ENCODE assay signal across 8 mouse cellular contexts in genomic region chr4:57301410-57302313, GRCm38 (mm10). TPM values are rescaled to one million over a fixed set of nuclear protein-coding genes. Genes with fewer than 3 reads are reported as not detected.
A peak's percentile ranks its signal among the peaks of the same experiment; 100 is the strongest.
DNase-seq lines count a peak whose midpoint lies in the region; ATAC-seq and TF ChIP-seq lines count a peak whose summit lies in the region.

Gene Ptpn3, minus strand, starts transcription at chr4:57301837.

- under 1% methylated on average over 42 of the region's 42 CpGs for WGBS in forebrain, embryonic 11.5 days
- WGBS in heart, embryonic 14.5 days = under 1% methylated on average over 42 of the region's 42 CpGs
- under 1% methylated on average over 41 of the region's 42 CpGs for WGBS in kidney, postnatal 0 days
- under 1% methylated on average over 42 of the region's 42 CpGs for WGBS in midbrain, postnatal 0 days
- WGBS in stomach, embryonic 15.5 days = under 1% methylated on average over 42 of the region's 42 CpGs

- peak within 1 kb of the TSS; percentile 77 for H3K4me2 ChIP-seq in CH12.LX (ENCODE audit: insufficient read depth, low read depth, poor library complexity, severe bottlenecking)
- peak within 1 kb of the TSS; percentile 97 for H3K4me2 ChIP-seq in forebrain, embryonic 11.5 days (ENCODE audit: low read depth, low read length, severe bottlenecking)
- peak within 1 kb of the TSS; percentile 97 for H3K4me2 ChIP-seq in heart, embryonic 14.5 days (ENCODE audit: low read length)
- peak within 1 kb of the TSS; percentile 97 for H3K4me2 ChIP-seq in kidney, postnatal 0 days (ENCODE audit: low read length)
- peak within 1 kb of the TSS; percentile 93 for H3K4me2 ChIP-seq in midbrain, postnatal 0 days (ENCODE audit: low read depth, low read length, poor library complexity, severe bottlenecking)
- peak within 1 kb of the TSS; percentile 97 for H3K4me2 ChIP-seq in stomach, embryonic 15.5 days

- no peaks in the 10 kb centered on the region for H3K27me3 ChIP-seq in CH12.LX (replicated peaks)
- peaks cover 31% of the 10 kb centered on the region for H3K27me3 ChIP-seq in forebrain, embryonic 11.5 days (ENCODE audit: control insufficient read depth, insufficient read depth, low read length)
- H3K27me3 ChIP-seq in heart, embryonic 14.5 days (ENCODE audit: control insufficient read depth, insufficient read depth, low read length) = peaks cover 11% of the 10 kb centered on the region
- no peaks in the 10 kb centered on the region for H3K27me3 ChIP-seq in kidney, postnatal 0 days (ENCODE audit: insufficient read depth, low read length)
- 0 out of 2 replicates have a peak, but pooled peaks cover 3% of the 10 kb centered on the region for H3K27me3 ChIP-seq in midbrain, postnatal 0 days (ENCODE audit: insufficient read depth, low read length)
- no peaks in the 10 kb centered on the region for H3K27me3 ChIP-seq in stomach, embryonic 15.5 days (replicated peaks)

- dilution Hi-C loops in CH12.LX (cut with MboI; ENCODE audit: extremely low pct_ligation_motif_present, extremely low pct_unique_long_range_greater_than_20kb, low sequenced_read_pairs) = no loop called here

- no peaks in the 10 kb centered on the region for H3K79me2 ChIP-seq in CH12.LX (replicated peaks; ENCODE audit: control insufficient read depth, extremely low read depth, insufficient read depth, poor library complexity, severe bottlenecking)

- no peak for TF ChIP-seq POLR2A in CH12.LX (IDR thresholded peaks at IDR 0.05; ENCODE audit: low read depth, low read length)

- TF ChIP-seq CTCF in CH12.LX (conservative IDR thresholded peaks at IDR 0.05 in 1 of 2, IDR thresholded peaks at IDR 0.05 in 1 of 2; ENCODE audit: low read depth in 2 of 2, low read length in 2 of 2) = no peak
- TF ChIP-seq CTCF in kidney, postnatal 0 days (IDR thresholded peaks at IDR 0.05; ENCODE audit: low read depth) = no peak
- TF ChIP-seq CTCF in midbrain, postnatal 0 days (IDR thresholded peaks at IDR 0.05) = no peak

- in situ Hi-C loops in CH12.LX (cut with MboI; ENCODE audit: low pct_ligation_motif_present, low pct_unique_long_range_greater_than_20kb, low sequenced_read_pairs) = no loop called here

- peak within 1 kb of the TSS; percentile 1; the same call in 1 of the 2 replicates for H3K9ac ChIP-seq in CH12.LX (ENCODE audit: insufficient read depth, low read depth)
- H3K9ac ChIP-seq in forebrain, embryonic 11.5 days (ENCODE audit: low read length) = peak within 1 kb of the TSS; percentile 48
- H3K9ac ChIP-seq in heart, embryonic 14.5 days (ENCODE audit: low read length) = peak within 1 kb of the TSS; percentile 86
- peak within 1 kb of the TSS; percentile 92 for H3K9ac ChIP-seq in kidney, postnatal 0 days (ENCODE audit: low read depth, low read length)
- peak within 1 kb of the TSS; percentile 52 for H3K9ac ChIP-seq in midbrain, postnatal 0 days (replicated peaks; ENCODE audit: low read length, poor library complexity, severe bottlenecking)
- H3K9ac ChIP-seq in stomach, embryonic 15.5 days = peak within 1 kb of the TSS; percentile 21; the same call in 1 of the 2 replicates

- H3K36me3 ChIP-seq in CH12.LX (replicated peaks in 1 of 2; ENCODE audit: control insufficient read depth in 1 of 2, insufficient read depth in 1 of 2, low read length in 1 of 2) = no peaks in the 10 kb centered on the region
- H3K36me3 ChIP-seq in forebrain, embryonic 11.5 days (ENCODE audit: control insufficient read depth, insufficient read depth, low read length) = no peaks in the 10 kb centered on the region
- no peaks in the 10 kb centered on the region for H3K36me3 ChIP-seq in heart, embryonic 14.5 days (ENCODE audit: control insufficient read depth, insufficient read depth, low read length)
- H3K36me3 ChIP-seq in kidney, postnatal 0 days (ENCODE audit: insufficient read depth, low read length) = no peaks in the 10 kb centered on the region
- H3K36me3 ChIP-seq in midbrain, postnatal 0 days (ENCODE audit: insufficient read depth, low read length) = no peaks in the 10 kb centered on the region
- no peaks in the 10 kb centered on the region for H3K36me3 ChIP-seq in stomach, embryonic 15.5 days

- peak within 1 kb of the TSS; percentile 32 to 54 (median 40) for H3K4me3 ChIP-seq in CH12.LX (replicated peaks in 1 of 3; ENCODE audit: low read depth in 2 of 3, low read length in 2 of 3, poor library complexity in 1 of 3)
- H3K4me3 ChIP-seq in forebrain, embryonic 11.5 days (ENCODE audit: low read depth, low read length) = peak within 1 kb of the TSS; percentile 70
- H3K4me3 ChIP-seq in heart, embryonic 14.5 days (ENCODE audit: control insufficient read depth in 1 of 2, insufficient read depth in 1 of 2, low read depth in 1 of 2, low read length in 2 of 2) = peak within 1 kb of the TSS; percentile 79 to 91
- peak within 1 kb of the TSS; percentile 90 for H3K4me3 ChIP-seq in kidney, postnatal 0 days (replicated peaks; ENCODE audit: low read depth, low read length)
- H3K4me3 ChIP-seq in midbrain, postnatal 0 days (ENCODE audit: low read depth, low read length) = peak within 1 kb of the TSS; percentile 78
- peak within 1 kb of the TSS; percentile 89 for H3K4me3 ChIP-seq in stomach, embryonic 15.5 days (replicated peaks)

- TF ChIP-seq EP300 in CH12.LX (IDR thresholded peaks at IDR 0.05; ENCODE audit: low read length) = no peak

- H3K4me1 ChIP-seq in CH12.LX (ENCODE audit: control insufficient read depth in 1 of 2, insufficient read depth in 2 of 2) = peaks cover 0 to 32% of the 10 kb centered on the region in 2 experiments; a peak in 2 of 4 replicates
- peaks cover 13% of the 10 kb centered on the region; the same call in 1 of the 2 replicates for H3K4me1 ChIP-seq in forebrain, embryonic 11.5 days (replicated peaks; ENCODE audit: control insufficient read depth, insufficient read depth, low read length)
- H3K4me1 ChIP-seq in heart, embryonic 14.5 days (ENCODE audit: control insufficient read depth in 2 of 2, insufficient read depth in 2 of 2, low read length in 2 of 2) = peaks cover 8 to 22% of the 10 kb centered on the region in 2 experiments
- H3K4me1 ChIP-seq in kidney, postnatal 0 days (replicated peaks; ENCODE audit: insufficient read depth, low read length) = peaks cover 8% of the 10 kb centered on the region
- peaks cover 3% of the 10 kb centered on the region; the same call in 1 of the 2 replicates for H3K4me1 ChIP-seq in midbrain, postnatal 0 days (ENCODE audit: insufficient read depth, low read length)
- H3K4me1 ChIP-seq in stomach, embryonic 15.5 days = peaks cover 15% of the 10 kb centered on the region

- H3K9me3 ChIP-seq in CH12.LX (replicated peaks; ENCODE audit: low read length) = peaks cover 8% of the 10 kb centered on the region
- H3K9me3 ChIP-seq in forebrain, embryonic 11.5 days (ENCODE audit: control insufficient read depth, low read length) = no peaks in the 10 kb centered on the region
- H3K9me3 ChIP-seq in heart, embryonic 14.5 days (ENCODE audit: control insufficient read depth, low read length) = no peaks in the 10 kb centered on the region
- H3K9me3 ChIP-seq in kidney, postnatal 0 days (replicated peaks; ENCODE audit: low read length) = no peaks in the 10 kb centered on the region
- H3K9me3 ChIP-seq in midbrain, postnatal 0 days (ENCODE audit: low read length) = no peaks in the 10 kb centered on the region
- no peaks in the 10 kb centered on the region for H3K9me3 ChIP-seq in stomach, embryonic 15.5 days

- H3K27ac ChIP-seq in CH12.LX (ENCODE audit: insufficient read depth, low read depth) = no peak within 1 kb of the TSS
- no peak within 1 kb of the TSS; the same call in 1 of the 2 replicates for H3K27ac ChIP-seq in forebrain, embryonic 11.5 days (ENCODE audit: low read depth, low read length)
- peak within 1 kb of the TSS; percentile 74 to 81 for H3K27ac ChIP-seq in heart, embryonic 14.5 days (replicated peaks in 1 of 2; ENCODE audit: control insufficient read depth in 1 of 2, insufficient read depth in 1 of 2, low read depth in 2 of 2, low read length in 2 of 2)
- H3K27ac ChIP-seq in kidney, postnatal 0 days = peak within 1 kb of the TSS; percentile 90
- H3K27ac ChIP-seq in midbrain, postnatal 0 days (ENCODE audit: low read depth, low read length) = peak within 1 kb of the TSS; percentile 48
- peak within 1 kb of the TSS; percentile 78 for H3K27ac ChIP-seq in stomach, embryonic 15.5 days

- ATAC-seq in forebrain, embryonic 11.5 days (replicated peaks; ENCODE audit: low FRiP score) = peak; percentile 87
- ATAC-seq in heart, embryonic 14.5 days (ENCODE audit: insufficient number of reproducible peaks, insufficient read depth, low FRiP score, low read depth) = peak; percentile 89
- ATAC-seq in kidney, postnatal 0 days (replicated peaks; ENCODE audit: low FRiP score, low read depth) = peak; percentile 88
- ATAC-seq in midbrain, postnatal 0 days (ENCODE audit: low FRiP score) = peak; percentile 82
- ATAC-seq in stomach, embryonic 15.5 days (ENCODE audit: insufficient read depth, low FRiP score, low read depth) = peak; percentile 91

- TF ChIP-seq RAD21 in CH12.LX (IDR thresholded peaks at IDR 0.05; ENCODE audit: low read depth, low read length) = no peak

- DNase-seq in CH12.LX (ENCODE audit: extremely low read depth) = peak; percentile 69
- DNase-seq in c-Kit-positive CD71-positive TER-119-negative erythroid progenitor cells, embryonic 14.5 days (ENCODE audit: low read depth) = peak; percentile 30
- peak; percentile 89 for DNase-seq in forebrain, embryonic 11.5 days (ENCODE audit: low spot score)
- DNase-seq in kidney, postnatal 0 days (ENCODE audit: low spot score) = peak; percentile 90
- DNase-seq in liver = peak; percentile 68
- DNase-seq in midbrain, postnatal 0 days (ENCODE audit: low spot score) = peak; percentile 75

TF ChIP-seq in CH12.LX, 34 proteins besides CTCF, POLR2A, EP300 and RAD21 (continues in another document):
- peak; percentile 41; the same call in 1 of the 2 replicates for TF ChIP-seq ELF1 (IDR thresholded peaks at IDR 0.05; ENCODE audit: low read depth, low read length)
- peak; percentile 70 for TF ChIP-seq SIN3A (IDR thresholded peaks at IDR 0.05; ENCODE audit: low read length)
- 0 out of 2 replicates have a peak, but pooled peaks have one; percentile 40 for TF ChIP-seq MXI1 (IDR thresholded peaks at IDR 0.05; ENCODE audit: low read depth, low read length)
- peak; percentile 52 for TF ChIP-seq HCFC1 (IDR thresholded peaks at IDR 0.05; ENCODE audit: low read depth, low read length)
- TF ChIP-seq SMC3 (IDR thresholded peaks at IDR 0.05; ENCODE audit: low read depth, low read length) = no peak
- TF ChIP-seq RCOR1 (conservative IDR thresholded peaks at IDR 0.05; ENCODE audit: low read depth, low read length) = no peak

RNA-seq across cellular contexts. Expression of gene Ptpn3, which starts in this region (rescaled TPM):
- total RNA-seq in CH12.LX (2012; rRNA removed) (0.08 TPM in 1 of 2 replicates, not detected in the other), CH12.LX (2014; rRNA removed) (0.09 TPM in 1 of 2 replicates, not detected in the other)
- polyA plus RNA-seq in CH12.LX (2012; ENCODE audit: insufficient read length, low read depth) = 0.14 and 0.53 TPM in 2 replicates
- polyA plus RNA-seq in forebrain, embryonic 11.5 days (2014; fragmentation: Nextera tagmentation; extraction: Ambion mirVana) = 0.81 TPM in 2 replicates
- 3.3 and 3.8 TPM in 2 replicates for polyA plus RNA-seq in heart, embryonic 14.5 days (2014; fragmentation: Nextera tagmentation; extraction: Ambion mirVana)
- 7.7 and 9.2 TPM in 2 replicates for polyA plus RNA-seq in kidney, postnatal 0 days (2015; fragmentation: Nextera tagmentation; extraction: Ambion mirVana)
- 6.2 and 12.8 TPM in 2 replicates for total RNA-seq in midbrain, postnatal 0 days (2014; rRNA removed)
- polyA plus RNA-seq in midbrain, postnatal 0 days (2015; fragmentation: Nextera tagmentation; extraction: Ambion mirVana) = 1.4 and 1.9 TPM in 2 replicates
- 8.6 and 9.0 TPM in 2 replicates for polyA plus RNA-seq in stomach, embryonic 15.5 days (2015; fragmentation: Nextera tagmentation; extraction: Ambion mirVana)

Comparison
In these comparisons a context has a peak if more than half of its experiments do, and no peak if none do; other contexts are left out.
1. Peak in DNase-seq, H3K4me3 ChIP-seq, H3K9ac ChIP-seq and H3K4me2 ChIP-seq in CH12.LX; RNA of the gene not detected or under 1 TPM.
2. Peak in DNase-seq, ATAC-seq, H3K4me3 ChIP-seq, H3K9ac ChIP-seq and H3K4me2 ChIP-seq in forebrain, embryonic 11.5 days; RNA of the gene not detected or under 1 TPM.
3. DNase-seq: peak in every context shown above with its lines; median percentile 90 in kidney, postnatal 0 days; 89 in forebrain, embryonic 11.5 days; 75 in midbrain, postnatal 0 days; 69 in CH12.LX; 68 in liver; 30 in c-Kit-positive CD71-positive TER-119-negative erythroid progenitor cells, embryonic 14.5 days.
4. H3K27ac ChIP-seq: peak in heart, embryonic 14.5 days (2 of 2), kidney, postnatal 0 days (single experiment), midbrain, postnatal 0 days (single experiment) and stomach, embryonic 15.5 days (single experiment); none in CH12.LX (single experiment) and forebrain, embryonic 11.5 days (single experiment).
5. H3K4me3 ChIP-seq: peak in every context shown above with its lines; median percentile 90 in kidney, postnatal 0 days; 89 in stomach, embryonic 15.5 days; 85 in heart, embryonic 14.5 days; 78 in midbrain, postnatal 0 days; 70 in forebrain, embryonic 11.5 days; 40 in CH12.LX.
6. H3K9ac ChIP-seq: peak in every context shown above with its lines; median percentile 92 in kidney, postnatal 0 days; 86 in heart, embryonic 14.5 days; 52 in midbrain, postnatal 0 days; 48 in forebrain, embryonic 11.5 days; 21 in stomach, embryonic 15.5 days; 1 in CH12.LX.
7. Peak in every context shown above with its lines, with median percentiles within 50 percentile points of each other: H3K4me2 ChIP-seq and ATAC-seq.